Mouse (Mus musculus): Measurements from ENCODE around the gene Alkal2. TPM values are rescaled to one million over a fixed set of nuclear protein-coding genes. Genes with fewer than 3 reads are reported as not detected.

Gene Alkal2
- under 1 TPM; 0.39 to 0.73 TPM for total RNA-seq (2021)
- long read RNA-seq, experiment 1, partial matches to known transcripts: 1 of 3 reads
- long read RNA-seq, experiment 1, other reads (novel, unspliced or antisense): 1 of 3 reads
- long read RNA-seq, experiment 2, partial matches to known transcripts: 0 of 1 reads
- long read RNA-seq, experiment 2, other reads (novel, unspliced or antisense): 0 of 1 reads

DNA sequence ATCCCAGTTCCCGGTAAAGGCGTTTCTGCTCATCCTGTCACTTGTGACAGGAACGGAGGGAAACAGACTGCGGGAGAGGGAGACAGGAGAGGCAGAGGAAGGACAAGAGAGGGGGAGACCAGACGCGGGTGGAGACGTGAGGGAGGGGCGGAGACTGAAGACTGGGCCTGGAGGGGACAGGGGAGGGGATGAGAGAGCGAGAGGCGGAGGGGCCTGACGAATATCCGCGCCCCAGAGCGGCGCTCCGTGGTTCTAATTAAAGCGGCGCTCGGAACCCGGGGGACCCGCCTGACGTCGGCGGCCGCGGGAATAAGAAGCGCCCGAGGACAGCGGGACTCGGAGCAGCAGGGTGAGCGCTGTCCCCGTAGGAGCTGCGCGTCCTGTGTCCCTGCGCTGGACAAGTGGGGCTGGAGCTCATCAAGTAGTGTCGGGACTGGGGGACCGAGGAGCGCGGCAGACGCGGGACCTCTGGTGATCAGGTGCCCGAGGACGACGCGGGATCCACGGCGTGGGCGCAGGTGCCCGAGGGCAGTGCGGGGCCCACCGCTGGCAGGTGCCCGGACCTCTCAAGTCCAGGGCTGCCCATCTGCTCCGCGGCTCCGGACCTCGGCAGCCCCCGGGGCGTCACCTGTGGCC, at the start of gene Alkal2:
TSS of gene Alkal2 (plus strand) at position 337 of the 636 bp plus-strand sequence.
- no peak for DNase-seq (ENCODE audit: low spot score in 2 of 2)

- no peak for DNase-seq (ENCODE audit: low spot score in 2 of 2)
These were observed 35.6 kb upstream of the Alkal2 start for GRCm38 (mm10) chr12:30848521-30848920.

DNA sequence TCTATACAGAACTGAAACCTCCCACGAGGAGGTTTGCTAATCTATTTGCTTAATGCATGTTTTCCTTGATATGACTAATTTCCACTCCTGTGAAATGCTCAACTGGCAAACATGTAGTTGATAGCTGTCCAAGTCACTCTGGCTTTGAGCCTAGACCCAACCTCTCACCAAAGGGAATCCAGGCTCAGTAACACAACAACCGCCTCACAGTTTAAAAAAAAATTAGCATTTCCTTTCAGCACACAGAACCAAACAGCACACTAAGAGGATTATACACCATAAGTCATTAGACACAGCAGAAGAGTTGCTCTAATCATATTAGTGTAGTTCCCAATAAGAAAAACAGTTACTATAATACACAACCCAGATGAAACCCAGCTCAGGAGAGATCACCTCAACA, 33.2 kb upstream of the Alkal2 start:
- no peak for DNase-seq (ENCODE audit: low spot score in 2 of 2)

- no peak for DNase-seq (ENCODE audit: low spot score in 2 of 2)
These were observed 32.3 kb upstream of the Alkal2 start for GRCm38 (mm10) chr12:30851871-30852270.

GRCm38 (mm10) chr12:30855442-30856159, 28.5 kb upstream of the Alkal2 start:
- no peak for DNase-seq (ENCODE audit: low spot score in 2 of 2)

- no peak for DNase-seq (ENCODE audit: low spot score in 2 of 2)
These were observed 27.9 kb upstream of the Alkal2 start for GRCm38 (mm10) chr12:30856172-30856571.

GRCm38 (mm10) chr12:30864347-30864746, 19.8 kb upstream of the Alkal2 start:
- DNase-seq (ENCODE audit: low spot score in 2 of 2): no peak

GRCm38 (mm10) chr12:30865781-30866180, 18.3 kb upstream of the Alkal2 start:
- DNase-seq (ENCODE audit: low spot score in 2 of 2): no peak

DNA sequence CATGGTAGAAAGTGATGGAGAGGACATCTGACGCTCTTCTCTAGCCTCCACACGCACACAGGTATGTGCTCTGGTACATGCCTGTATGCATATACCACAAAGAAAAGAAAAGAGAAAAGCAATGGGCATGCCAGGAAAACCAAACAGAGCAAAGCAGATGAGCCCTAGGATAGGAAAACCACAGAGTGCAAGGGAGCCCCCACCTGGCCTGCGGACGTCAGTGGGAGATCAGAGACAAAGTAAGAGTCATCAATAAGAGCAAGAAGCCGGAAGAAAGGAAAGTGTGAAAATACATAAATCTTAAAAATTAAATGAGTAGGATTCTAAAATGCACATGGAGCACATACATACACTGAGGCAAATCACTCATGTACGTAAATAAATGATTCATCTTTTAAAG, 4.7 kb upstream of the Alkal2 start:
- no peak for DNase-seq (ENCODE audit: low spot score in 2 of 2)

- no peak for DNase-seq (ENCODE audit: low spot score in 2 of 2)
These were observed 533 bp upstream of the Alkal2 start for GRCm38 (mm10) chr12:30883592-30883985.

- no peak for DNase-seq (ENCODE audit: low spot score in 2 of 2)
These were observed 604 bp downstream of the Alkal2 start for GRCm38 (mm10) chr12:30884622-30885230.

GRCm38 (mm10) chr12:30885891-30886290, 1.8 kb downstream of the Alkal2 start:
- DNase-seq (ENCODE audit: low spot score in 2 of 2): no peak

GRCm38 (mm10) chr12:30888003-30888402, 3.9 kb downstream of the Alkal2 start:
- no peak for DNase-seq (ENCODE audit: low spot score in 2 of 2)

GRCm38 (mm10) chr12:30890067-30890466, 5.9 kb downstream of the Alkal2 start:
- DNase-seq (ENCODE audit: low spot score in 2 of 2): peak in 1 of 2 experiments; percentile 44

DNA sequence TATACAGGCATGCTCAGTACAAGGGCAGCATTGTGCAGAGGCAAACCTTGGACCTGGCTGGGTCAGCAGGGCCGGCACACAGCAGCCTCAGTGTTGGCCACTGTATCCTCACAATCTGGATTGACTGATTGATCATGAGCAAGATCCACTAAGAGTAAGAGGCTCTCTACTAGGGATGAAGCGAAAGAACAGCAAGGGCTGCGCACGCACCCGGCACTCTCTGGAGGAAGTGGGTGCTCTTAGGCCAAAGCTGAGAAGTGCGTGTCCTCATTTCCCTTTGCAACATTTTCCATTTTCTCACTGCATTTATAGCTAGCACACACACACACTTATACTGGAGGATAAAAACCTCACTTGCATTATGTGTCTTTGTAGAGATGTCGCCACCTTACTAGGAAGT, 7.3 kb downstream of the Alkal2 start:
- DNase-seq (ENCODE audit: low spot score in 2 of 2): no peak

DNA sequence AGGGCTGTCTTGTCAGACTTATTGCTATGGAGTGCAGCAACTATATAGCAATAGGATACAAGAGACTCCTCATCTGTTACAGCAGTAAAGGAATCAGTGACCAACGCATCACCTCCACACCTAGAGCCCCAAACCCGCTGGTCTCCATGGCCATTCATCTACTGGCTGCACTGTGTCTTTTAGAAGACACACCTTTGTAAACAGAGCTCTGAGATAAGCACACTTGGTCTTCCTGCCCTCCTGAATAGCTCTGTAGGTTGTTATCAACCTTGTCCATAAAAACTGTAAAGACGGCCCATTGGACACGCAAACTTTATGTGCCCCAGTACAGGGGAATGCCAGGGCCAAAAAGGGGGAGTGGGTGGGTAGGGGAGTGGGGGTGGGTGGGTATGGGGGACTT, 12.9 kb downstream of the Alkal2 start:
- no peak for DNase-seq (ENCODE audit: low spot score in 2 of 2)

DNA sequence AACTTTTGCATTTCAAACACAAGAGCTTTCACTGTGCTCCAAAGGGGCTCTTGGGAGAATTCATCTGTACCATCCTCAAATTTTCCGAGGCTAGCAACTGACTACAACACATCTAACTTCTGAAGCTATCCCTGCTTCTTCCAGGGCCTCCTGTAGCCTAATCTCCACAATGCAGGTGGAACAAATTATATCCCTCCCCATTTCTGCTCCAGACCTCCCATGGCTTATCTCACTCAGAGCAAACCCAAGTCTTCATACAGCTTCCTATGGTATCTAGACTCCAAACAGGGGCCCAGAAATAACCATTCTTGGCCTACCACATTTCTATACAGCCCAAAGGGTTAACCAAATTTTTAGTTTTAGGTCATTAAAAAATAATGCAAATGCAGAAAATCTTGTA, 24.5 kb downstream of the Alkal2 start:
- no peak for DNase-seq (ENCODE audit: low spot score in 2 of 2)

DNA sequence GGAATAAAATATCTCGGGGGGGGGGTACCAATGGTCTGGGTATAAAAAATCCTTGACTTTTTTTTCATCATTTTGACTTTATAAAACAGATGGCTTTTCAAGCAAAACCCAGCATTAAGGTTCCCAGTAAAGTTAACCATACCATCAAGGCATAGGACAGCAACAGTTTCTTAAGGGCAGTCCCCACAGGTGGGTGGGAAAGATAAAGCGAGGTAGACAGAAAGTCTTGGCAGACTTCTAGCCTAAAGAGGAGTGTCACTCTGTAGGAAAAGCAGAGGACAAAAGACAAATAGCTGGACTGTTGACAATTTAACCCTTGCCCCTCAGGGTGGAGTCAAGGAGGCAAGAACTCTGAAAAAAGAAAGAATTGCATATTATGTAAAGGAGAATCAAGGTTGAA, 25.8 kb downstream of the Alkal2 start:
- DNase-seq (ENCODE audit: low spot score in 2 of 2): no peak

DNA sequence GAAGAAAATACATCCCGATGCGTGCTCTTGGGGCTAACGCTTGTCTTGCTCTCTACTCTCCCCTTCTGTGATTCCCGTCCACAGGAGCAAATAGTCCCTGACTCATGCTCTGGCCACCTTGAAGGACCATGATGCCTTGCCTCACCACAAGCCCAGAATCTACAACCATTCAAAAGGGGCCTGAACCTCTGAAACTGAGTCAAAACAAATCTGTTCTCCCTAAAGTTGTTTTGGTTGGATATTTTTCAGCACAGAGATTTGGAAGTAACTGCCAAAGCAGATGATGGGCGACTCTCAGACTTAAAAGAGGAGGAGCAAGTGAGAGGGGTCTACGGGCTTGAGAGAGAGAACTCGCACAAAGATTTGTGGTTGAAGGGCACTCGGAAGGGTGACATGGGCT, 26.7 kb downstream of the Alkal2 start:
- DNase-seq (ENCODE audit: low spot score in 2 of 2): no peak

- DNase-seq (ENCODE audit: low spot score in 2 of 2): peak; percentile 90
These were observed 27.3 kb downstream of the Alkal2 start, which contains the start of the genes Acp1 and Sh3yl1 for GRCm38 (mm10) chr12:30911261-30912047. Gene Acp1 (minus strand): TSS chr12:30911589. Gene Sh3yl1 (plus strand): TSS chr12:30911668.

- DNase-seq (ENCODE audit: low spot score in 2 of 2): peak in 1 of 2 experiments; percentile 5
These were observed 27.9 kb downstream of the Alkal2 start for GRCm38 (mm10) chr12:30912048-30912381.

Measured in adrenal gland, postnatal 4 days (tissue).